Mouse (Mus musculus): ENCODE data around the gene Fas.

The Fas gene

DNA sequence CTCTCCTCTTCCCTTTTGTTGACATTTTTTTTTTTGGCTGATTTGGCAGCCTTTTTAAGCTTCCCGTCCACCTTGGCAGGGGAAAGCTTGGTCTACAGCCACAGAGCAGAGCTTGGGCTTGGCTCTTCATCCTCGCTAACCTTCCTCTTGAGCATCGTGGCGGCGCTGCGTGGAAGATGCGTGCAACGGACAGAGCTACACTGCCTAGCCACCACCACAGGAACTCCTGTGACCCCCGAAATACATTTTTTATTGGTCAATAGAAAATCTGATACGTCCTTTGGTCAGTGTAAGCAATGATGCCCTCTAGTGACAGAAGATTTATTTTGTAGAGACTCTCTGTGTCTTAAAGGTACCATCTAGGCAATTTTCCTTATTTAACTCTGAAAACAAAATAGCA, 6.1 kb upstream of the Fas start:
- no peak for DNase-seq (ENCODE audit: low read depth)

DNA sequence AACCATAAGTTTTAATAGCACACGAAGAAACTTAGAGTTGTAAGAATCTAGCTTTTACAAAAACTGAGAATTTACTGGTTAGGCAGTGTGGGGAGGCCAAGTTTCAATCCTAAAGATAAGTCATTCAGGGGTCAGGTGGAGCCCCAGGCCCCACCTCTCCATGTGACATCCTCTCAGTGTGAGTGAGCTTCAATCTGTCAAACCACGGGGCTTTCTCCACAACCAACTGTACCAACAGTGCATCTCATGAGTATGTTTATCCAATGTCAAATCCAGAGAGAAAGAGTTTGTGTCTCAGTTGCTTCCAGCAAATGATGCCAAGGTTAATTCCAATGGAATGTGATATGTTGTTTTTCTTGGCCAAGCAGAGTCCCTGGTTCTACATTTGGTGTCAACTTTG, 5.6 kb upstream of the Fas start:
- DNase-seq (ENCODE audit: low read depth): no peak

DNA sequence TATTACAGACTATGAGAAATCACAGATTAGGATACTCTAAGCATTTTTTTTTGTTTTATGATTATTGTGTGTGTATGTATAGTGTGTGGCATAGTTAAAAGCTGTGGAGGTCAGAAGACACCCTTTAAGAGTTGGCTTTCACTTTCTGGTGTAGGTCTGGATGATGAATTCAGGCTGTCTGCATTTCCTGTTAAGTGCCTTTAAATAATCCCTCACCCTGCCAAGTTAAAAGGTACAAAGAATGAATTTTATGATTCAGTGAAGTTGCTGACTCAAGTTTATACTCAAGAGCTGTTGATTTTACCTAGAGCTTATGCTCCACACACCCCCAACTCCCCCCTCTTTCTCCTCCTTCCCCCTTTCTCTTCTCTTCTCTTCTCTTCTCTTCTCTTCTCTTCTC, 3.2 kb upstream of the Fas start:
- DNase-seq (ENCODE audit: low read depth): no peak

DNA sequence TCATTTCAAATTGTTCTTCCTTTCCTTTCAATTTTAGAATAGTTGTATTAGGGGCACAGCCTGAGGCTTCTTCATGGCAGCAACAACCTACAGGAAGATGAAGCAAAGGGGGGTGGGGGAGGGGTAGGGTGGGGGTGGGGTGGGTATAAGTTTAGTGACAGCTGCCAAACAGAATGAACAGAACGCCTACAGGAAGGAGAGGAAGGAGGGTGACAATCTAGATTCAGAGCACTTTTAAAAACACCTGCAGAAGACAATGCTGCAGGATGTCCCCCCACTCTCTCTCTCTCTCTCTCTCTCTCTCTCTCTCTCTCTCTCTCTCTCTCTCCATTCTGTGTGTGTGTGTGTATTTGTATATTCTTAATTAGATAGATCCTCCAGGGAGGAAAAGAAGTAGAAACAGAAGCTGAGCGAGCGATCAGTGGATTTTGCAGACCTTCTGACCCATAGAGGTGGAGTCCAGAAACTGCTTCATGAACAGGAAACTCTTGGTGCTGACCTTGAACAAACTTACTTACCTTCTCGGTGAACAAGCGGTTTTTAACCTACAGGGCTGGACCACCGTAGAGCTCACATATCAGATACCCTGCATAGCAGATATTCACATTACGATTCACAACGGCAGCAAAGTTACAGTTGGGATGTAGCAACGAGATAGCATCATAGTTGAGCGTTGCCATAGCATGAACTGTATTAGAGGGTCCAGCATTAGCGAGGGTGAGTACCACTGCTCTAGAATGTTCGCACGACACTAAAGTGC, 2.6 kb upstream of the Fas start:
- no peak for DNase-seq (ENCODE audit: low read depth)

DNA sequence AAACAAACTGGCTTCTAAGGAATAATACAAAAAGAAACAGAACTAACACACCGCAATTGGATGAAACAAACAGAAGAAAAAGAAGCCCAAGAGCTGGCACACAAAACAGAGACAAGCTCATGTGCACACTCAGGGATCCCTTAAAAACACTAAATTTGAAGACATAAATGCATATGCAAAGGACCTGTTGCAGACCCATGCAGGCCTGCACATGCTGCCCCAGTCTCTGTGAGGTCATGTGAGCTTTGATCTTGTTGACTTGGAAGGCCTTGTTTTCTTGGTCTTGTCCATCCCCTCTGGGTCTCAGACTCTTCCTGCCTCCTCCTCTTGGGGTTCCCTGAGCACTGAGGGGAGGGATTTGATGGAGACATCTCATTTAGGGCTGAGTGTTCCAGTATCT, 1.8 kb upstream of the Fas start:
- DNase-seq (ENCODE audit: low read depth): no peak

DNA sequence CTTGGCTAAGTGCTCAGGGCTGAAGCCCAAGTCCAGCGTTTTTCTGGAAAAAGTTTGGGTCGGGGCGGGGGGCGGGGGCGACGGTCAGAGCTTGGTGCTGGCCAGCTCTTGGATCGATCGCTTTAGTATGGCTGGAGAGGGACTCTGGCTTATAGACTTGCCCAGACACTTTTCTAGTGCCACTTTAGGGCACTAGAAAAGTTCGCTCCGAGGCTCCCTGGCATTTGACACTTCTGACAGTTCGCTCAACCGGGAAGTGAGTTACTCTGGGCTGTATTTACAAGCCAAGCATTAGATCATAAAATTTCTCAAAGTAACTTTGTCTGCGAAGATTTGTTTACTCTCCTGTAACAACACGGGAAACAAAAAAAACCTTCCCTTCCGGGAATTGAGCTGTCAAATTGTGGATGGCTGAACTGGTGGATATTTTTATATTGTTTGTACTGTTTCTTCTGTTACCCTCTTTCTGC, 441 bp downstream of the Fas start:
- DNase-seq (ENCODE audit: low read depth): no peak

DNA sequence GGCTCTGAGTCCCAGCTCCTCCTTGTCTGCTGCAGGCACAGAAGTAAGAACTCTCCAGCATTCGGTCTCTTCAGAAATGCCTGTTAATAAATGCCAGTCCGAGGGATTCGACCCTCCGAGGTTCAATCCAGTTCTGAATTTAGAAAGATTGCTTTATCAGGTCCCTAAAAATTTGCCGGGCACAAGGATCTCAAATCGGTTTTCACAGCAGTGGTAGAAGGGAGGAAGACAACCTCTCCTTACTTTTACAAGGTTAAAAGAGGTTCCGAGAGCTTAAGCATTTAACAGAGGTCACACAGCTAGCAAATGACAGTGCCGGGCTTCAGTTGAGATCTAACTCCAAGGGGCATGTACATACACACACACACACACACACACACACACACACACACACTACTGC, 913 bp downstream of the Fas start:
- no peak for DNase-seq (ENCODE audit: low read depth)

DNA sequence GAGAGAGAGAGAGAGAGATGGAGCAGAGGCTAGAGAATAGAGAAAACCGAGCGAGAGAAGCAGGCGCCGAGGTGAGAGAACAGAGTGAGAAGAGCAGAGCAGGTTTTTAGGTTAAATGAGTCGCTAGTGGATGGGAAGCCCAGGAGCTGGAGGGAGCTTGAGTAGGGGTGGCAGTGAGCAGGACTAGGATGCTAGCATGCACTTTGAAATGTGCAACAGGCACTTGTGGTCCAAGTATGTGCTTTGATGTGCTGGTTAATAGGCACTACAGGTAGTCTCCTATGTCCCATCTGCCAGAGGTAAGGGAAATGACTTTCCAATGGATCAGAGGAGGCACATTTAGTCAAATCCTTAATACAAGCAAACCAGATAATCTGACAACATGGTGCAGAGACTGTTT, 1.5 kb downstream of the Fas start:
- no peak for DNase-seq (ENCODE audit: low read depth)

DNA sequence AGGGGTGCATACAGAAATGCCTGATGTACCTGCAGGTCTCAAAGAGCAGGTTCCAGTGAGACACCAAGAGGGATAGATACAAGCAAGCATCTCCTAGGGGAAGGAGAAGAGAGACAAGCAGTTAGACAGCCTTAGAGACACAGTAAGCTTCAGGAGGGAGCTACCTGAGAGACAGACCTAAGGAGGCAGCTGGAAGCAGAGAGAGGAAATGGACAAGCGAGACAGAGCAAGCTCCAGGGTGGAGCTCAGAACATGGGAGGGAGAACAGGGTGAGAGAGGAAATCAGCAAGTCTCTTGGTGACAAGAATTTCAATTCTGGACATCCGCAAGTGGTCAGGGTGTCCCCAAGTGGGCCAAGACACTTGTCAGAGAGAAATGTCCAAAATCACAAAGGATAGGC, 2.2 kb downstream of the Fas start:
- no peak for DNase-seq (ENCODE audit: low read depth)

DNA sequence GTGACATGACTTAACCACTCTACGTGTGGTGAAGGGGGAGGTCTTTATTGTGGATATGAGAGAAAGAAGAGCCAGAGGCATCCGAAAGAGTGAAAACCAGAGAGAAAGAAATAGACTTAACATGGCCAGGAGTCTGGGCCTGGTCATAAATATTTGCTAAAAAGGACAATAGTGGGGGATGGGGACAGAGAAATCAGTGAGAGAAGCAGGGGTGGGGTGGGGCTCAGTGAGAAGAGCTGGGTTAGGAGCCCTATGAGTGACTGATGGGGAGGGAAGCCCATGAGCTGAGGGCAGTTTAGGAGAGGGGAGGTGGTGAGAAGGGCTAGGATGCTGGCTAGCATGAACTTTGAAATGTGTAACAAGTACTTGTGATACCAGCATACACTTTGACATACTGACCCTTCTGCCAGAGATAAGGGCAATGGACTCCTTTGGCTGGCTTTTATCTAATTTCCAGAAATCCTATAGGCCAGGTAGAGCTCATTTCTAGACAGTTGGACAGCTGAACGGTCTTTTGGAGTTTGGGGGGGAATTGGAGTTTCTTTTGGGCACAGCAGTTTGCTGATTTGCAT, 3.0 kb downstream of the Fas start:
- no peak for DNase-seq (ENCODE audit: low read depth)

DNA sequence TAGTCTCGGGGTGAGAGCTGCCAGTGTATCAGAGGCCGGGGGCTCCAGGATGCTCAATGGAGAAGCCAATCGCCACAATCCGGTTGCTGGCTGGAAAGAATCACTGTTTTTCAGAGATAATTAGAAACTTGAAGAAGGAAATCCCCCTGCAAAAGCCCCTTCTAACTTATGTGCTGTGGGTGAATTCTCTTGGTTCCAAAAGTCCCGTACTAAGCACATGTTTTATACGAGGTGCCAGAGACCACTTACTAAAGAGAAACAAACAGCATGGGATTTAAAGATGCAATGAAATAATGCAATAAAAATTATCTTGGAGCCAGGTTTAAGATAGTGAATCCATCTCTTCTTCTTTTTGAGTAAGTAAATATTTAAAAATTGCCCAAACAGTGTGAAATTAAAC, 5.0 kb downstream of the Fas start:
- no peak for DNase-seq (ENCODE audit: low read depth)

DNA sequence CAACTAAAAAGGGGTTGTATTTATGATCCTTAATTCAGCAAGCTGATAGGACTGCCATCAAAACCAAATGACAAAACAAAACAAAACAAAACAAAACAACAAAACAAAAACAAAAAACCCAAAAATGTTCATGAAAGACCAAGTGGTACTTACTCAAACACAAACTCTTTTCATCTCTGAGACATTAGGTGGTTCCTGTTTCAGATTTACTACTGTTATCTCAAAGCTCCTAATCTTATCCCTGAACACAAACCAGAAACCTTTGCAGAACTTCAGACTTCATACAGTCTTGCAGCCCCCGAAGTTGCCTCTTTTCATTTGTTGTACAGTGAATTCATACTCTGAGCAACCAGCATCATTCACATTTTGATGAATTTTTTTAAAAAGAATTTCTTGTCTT, 8.1 kb downstream of the Fas start:
- no peak for DNase-seq (ENCODE audit: low read depth)

DNA sequence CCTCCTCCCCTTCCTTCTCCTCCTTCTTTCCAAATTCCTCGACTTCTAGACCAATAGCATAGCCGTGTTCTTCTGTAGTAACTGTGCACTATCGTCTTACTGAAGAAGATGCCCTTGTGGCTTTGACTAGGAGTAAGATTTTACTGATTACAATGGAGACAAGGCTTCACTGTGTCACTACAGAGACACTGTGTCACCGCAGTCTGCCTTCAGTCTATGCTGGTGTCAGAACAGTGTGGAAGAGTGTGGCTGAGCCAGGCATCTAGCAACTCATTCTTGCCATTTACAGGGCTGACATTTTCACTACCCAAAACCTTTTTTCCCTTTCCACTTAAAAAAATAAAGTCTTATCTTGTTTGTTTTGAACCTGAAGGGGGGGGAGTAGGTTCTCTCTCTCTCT, 8.8 kb downstream of the Fas start:
- no peak for DNase-seq (ENCODE audit: low read depth)

DNA sequence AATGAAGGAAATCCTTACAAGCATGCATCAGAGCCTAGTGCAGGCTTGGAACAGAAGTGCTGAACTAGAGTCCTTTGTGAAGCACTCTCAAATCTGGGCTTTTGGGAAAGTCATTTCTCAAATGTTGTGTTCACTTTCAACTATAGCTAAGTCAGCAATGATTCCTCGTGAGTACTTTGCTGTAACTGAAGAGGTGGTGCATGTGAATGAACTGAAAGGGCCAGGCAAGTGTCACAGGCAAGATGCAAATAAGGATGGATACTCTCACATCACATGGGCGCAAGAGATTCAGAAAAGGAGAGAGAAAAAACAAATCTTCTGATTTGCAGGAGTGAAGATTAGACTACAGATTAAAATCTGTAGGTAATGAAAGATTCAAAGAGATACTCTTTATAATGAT, 10.0 kb downstream of the Fas start:
- DNase-seq (ENCODE audit: low read depth): no peak

DNA sequence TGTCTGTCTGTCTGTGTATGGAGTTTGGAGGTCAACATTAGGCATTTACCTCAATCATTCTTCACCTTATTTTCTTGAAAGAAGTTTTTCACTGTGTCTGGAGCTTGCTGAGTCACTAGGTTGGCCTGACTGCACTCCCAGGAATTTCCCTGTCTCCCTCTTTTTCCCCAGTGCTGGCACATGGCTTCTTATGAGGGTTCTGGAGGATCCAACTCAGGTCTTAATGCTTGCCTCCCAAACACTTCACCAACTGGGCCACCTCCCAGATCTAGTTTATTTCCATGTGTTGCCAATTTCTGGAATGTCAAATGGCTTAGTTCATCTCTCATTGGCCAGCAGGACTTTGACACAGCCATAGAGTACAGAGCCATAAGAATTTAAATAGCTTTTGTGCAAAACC, 14.5 kb downstream of the Fas start:
- DNase-seq (ENCODE audit: low read depth): no peak

DNA sequence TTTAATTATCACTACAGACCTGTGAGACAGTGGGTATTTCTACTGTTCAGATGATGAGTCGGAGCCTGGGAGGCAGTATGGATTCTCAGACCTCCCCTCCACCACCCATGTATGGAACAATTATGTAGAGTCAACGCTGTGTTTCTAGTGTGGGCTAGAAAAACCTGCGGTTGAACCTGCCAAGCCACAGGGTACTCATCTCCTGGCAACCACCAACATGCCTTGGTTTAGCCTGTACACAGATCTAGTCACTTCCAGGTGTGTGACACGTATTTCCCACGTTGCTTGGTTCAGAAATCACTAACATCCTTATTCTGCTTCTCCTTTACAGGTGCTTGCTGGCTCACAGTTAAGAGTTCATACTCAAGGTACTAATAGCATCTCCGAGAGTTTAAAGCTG, 16.3 kb downstream of the Fas start:
- DNase-seq (ENCODE audit: low read depth): no peak

DNA sequence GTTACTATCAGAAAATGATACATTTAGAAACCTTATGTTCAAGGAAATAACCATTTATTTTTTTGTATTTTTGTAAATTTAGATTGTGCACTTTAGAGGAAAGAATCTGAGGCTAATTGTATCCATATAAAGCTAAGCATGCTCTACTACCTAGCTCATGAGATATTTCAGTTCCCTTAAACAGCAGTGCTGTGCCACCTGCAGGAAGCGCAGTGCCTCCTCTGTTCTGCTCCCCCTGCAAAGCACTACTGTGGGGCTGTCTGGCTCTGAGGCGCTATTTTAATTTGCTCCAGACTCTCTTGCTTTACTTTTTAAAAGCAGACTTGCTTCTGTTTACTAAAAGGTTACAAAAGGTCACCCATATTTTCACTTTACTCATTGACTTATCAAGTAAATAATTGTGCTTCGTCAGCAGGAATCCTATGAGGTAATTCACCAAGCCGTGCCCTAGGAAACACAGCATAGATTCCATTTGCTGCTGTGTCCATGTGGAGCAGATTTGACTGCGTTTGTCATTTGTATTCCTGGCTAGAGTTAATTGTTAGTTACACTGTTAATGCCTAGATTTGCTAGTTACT, 21.8 kb downstream of the Fas start:
- DNase-seq (ENCODE audit: low read depth): no peak

DNA sequence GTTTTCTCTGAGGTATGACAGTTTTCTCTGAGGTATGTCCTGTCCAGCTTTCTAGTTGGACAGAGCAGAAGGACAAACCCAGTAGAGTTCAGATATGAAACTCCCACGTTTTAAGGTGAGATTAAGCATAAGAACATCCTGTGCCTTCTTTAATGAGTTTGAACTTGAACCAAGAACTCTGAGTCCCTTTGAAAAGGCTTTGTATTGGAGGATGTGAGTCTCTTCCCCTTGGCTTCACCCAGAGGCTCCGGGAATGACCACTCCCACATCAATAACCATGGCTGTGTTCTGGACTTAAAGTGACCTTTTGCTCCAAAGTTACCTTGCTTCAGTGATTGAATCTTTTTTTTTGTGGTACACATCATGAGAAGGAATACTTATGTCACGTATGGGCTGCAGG, 37.6 kb downstream of the Fas start:
- no peak for DNase-seq (ENCODE audit: low read depth)

DNA sequence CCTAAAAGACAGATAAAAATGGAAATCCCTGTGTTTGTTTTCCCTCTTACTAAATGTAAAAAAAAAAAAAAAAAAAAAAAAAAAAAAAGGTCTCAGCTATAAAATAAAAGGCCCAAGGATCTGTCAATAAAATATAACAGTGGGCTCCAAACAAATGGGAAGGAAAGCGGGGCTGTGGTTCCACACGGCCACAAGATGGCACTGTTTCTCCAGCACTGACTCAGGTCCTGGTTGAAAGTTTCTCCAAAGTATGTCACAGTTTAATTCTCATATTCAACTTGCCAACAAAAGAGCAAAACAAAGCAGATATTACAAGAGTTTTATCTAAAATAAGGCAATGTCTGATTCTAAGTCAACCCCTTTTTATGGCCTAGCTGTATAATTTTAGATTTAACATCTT, 43.8 kb downstream of the Fas start:
- peak; percentile 29 for DNase-seq (ENCODE audit: low read depth)

DNA sequence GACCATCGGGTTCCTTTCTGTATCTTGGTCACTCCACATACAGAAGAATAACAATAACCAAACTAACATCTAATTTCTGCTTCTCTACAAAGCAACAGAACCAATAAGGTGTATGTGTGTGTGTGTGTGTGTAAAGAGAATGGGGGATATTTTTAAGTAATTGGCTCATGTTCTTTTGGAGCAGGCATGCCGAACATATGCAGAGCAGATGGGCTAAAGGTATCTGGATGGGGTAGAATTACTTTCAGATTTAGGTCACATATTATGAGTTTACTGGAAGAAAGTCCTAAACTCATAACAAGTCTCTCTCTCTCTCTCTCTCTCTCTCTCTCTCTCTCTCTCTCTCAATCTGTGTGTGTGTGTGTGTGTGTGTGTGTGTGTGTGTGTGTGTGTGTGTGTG, 54.2 kb downstream of the Fas start:
- DNase-seq (ENCODE audit: low read depth): no peak

DNA sequence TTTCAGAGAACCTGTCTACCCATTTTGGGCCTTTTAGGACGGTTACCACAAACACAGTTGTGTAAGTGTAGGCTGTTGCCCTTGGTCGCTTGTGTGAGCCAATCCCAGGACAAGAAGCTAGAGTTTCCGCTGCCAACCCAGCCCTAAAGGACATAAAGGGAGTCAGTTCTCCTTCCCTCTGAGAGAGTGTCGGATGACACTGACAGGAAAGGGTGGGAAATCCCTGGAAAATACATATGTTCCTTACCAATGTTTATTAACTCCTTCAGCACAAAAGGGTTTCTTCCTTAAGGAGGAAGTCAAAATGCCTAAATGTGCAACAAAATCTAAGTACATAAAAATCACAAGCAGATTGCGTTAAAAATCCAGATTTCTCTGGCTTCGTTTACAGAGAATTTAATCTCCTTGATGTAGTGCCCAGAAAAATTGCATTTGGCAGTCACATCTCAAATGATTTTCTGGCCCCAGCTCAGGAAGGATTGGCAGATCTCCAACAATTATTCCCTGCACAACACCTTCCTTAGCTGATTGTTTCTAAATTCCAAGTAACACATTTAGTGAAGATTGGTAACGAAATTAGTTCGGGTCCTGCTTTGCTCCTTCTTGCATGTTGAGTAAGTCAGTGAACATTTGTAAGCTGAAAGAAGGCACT, 55.3 kb downstream of the Fas start:
- DNase-seq (ENCODE audit: low read depth): no peak

DNA sequence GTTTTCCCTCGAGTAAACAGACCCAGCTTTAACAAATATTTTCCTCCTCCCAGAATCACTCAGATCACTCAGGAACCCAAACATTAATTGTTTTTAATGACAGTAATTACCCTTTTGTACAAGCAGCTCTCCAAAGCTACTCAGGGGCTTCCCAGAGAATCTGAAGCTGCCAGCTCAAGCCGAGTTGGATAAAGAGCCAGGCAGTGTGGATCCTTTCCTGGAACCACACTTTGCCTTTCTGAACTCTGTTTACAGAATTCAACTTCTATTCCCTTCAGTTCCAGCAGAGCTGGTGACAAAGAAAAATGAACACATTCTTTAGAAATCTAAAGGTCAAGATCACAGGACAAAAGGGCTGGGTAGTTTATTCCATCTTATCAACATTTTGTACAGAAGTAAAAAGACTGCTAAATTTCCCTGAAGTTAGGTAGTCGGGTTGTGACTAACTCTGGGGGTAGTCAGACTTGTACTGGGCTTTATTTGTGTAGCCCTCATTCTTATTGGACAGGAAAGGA, 62.9 kb downstream of the Fas start:
- no peak for DNase-seq (ENCODE audit: low read depth)

DNA sequence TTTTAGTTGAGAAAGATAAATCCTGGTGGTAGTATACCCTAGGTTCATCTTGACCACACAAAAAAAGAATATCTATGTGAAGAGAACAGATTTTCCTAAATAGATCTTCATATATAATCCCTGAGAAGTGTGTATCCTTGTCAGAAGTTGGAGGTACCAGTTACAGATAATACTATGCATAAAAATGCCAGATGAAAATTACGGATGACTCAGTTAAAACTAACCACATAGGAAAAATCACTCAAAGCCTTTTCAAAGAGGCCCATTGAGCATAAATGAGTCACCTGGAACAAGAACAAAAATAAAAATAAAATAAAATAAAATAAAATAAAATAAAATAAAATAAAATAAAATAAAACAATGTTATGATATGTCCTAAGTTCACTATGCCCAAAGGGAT, 72.2 kb downstream of the Fas start:
- no peak for DNase-seq (ENCODE audit: low read depth)
